Mouse (Mus musculus) midbrain, embryonic 12.5 days (tissue): Measurements from ENCODE around the gene Rlbp1. TPM values are rescaled to one million over a fixed set of nuclear protein-coding genes. Genes with fewer than 3 reads are reported as not detected.

ENCODE experiments used
- ATAC-seq: fragments of 200-750 bp; cut with Nextera tagmentation; 2 replicates; pipeline ENCODE4 v1.8.0; 2017; ENCODE audit warnings: low read depth, moderate TSS enrichment, moderate library complexity; ENCODE audit not compliant: low FRiP score
- H3K27ac ChIP-seq: fragments of 300-500 bp; sonication (generic); replicated peaks from 2 replicates; pipeline ENCODE4 v1.5.1; 2016; ENCODE audit warnings: mild to moderate bottlenecking
- H3K27me3 ChIP-seq: fragments of 300-500 bp; sonication (generic); 2 replicates; pipeline ENCODE4 v1.6.1; 2016; ENCODE audit warnings: mild to moderate bottlenecking
- H3K36me3 ChIP-seq: fragments of 300-500 bp; sonication (generic); 2 replicates; pipeline ENCODE4 v1.6.1; 2016
- H3K4me1 ChIP-seq: fragments of 300-500 bp; sonication (generic); 2 replicates; pipeline ENCODE4 v1.6.1; 2016
- H3K4me2 ChIP-seq: fragments of 300-500 bp; sonication (generic); replicated peaks from 2 replicates; pipeline ENCODE4 v1.6.1; 2016; ENCODE audit warnings: mild to moderate bottlenecking, moderate library complexity
- H3K4me3 ChIP-seq: fragments of 300-500 bp; sonication (generic); 2 replicates; pipeline ENCODE4 v1.5.1; 2016; ENCODE audit warnings: mild to moderate bottlenecking
- H3K9ac ChIP-seq: fragments of 300-500 bp; sonication (generic); replicated peaks from 2 replicates; pipeline ENCODE4 v1.6.1; 2016; ENCODE audit warnings: mild to moderate bottlenecking, moderate library complexity
- H3K9me3 ChIP-seq: fragments of 300-500 bp; sonication (generic); 2 replicates; pipeline ENCODE4 v1.6.1; 2016; ENCODE audit warnings: mild to moderate bottlenecking
- WGBS: fragments of 180-500 bp; shearing (Covaris S2); methylation state at CpG from one replicate; pipeline ENCODE4 v1.1.7; 2016; 5-methylcytosine and 5-hydroxymethylcytosine counted together
- polyA plus RNA-seq: library from polyadenylated mRNA; unstranded; fragments of >200 nt; fragmentation: Nextera tagmentation; extraction: Ambion mirVana; gene quantifications from 2 replicates; pipeline ENCODE4 v1.2.1, GENCODE M21; 2016

Rlbp1 gene
- polyA plus RNA-seq, 1 experiment from 2014 or later: 0.98 TPM

DNA sequence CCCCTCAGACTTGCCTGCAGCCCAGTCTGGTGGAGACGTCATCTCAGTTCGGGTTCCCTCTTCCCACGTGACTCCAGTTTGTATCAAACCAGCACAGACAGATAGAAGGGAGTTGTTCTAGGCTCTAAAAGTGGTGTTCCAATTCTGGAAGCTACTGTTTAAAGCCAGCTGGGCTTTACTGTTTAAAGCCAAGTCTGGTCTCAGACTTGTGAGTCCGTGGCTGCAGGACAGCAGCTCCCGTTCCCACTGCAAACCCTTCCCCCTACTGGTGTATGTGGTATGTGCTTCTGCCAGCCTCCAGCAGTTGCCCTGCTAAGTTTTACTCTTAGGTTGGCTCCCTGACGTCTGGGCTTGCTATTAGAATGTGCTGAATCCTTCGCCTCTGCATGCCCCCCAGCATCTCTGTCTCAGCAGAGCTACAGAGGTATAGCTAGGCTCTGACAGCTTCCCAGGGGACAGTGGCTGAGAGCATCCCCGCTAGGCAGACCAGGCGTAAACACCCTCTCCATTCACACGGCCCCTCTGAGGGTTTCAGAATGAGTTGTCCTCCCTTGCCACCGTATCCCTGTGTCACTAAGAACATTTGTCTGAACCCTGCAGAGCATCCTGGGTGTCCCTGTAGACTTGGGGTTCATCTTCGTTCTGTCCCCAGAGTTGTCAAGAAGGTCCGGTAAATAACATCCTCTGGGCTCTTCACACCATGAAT lies 39.6 kb downstream of the Rlbp1 start:
- 75% methylated on average over 13 of the region's 13 CpGs for WGBS
- Histone ChIP-seq H3K9ac (no peak overlapping the region), H3K27ac (no peak overlapping the region), H3K9me3 (no peaks in the 10 kb centered on the region), H3K36me3 (peaks cover 45% of the 10 kb centered on the region), H3K4me1 (no peaks in the 10 kb centered on the region), H3K4me3 (no peak overlapping the region), H3K4me2 (no peak overlapping the region), H3K27me3 (no peaks in the 10 kb centered on the region)
- no peak for ATAC-seq

DNA sequence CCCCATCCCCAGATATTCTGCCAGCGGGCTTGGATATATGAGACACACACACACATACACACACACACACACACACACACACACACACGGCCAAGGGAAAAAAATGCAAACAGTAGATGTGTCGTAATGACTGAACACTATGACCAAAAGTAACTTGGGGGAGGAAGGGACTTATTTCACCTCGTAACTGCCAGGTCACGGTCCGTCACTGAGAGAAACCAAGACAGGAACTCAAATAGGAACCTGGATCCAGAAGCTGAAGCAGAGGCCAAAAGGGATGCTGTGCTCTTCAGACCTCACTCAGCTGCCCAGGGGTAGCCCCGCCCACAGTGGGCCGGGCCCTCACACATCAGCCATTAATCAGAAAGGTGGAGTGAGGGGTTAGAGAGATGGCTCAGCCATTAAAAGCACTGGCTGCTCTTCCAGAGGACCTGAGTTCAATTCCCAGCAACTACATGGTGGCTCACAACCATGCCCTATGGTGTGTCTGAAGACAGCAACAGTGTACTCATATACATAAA lies 40.2 kb downstream of the Rlbp1 start:
- WGBS: 87% methylated on average over 8 of the region's 8 CpGs
- no peak for ATAC-seq
- Histone ChIP-seq H3K4me2 (no peak overlapping the region), H3K9ac (no peak overlapping the region), H3K4me1 (no peaks in the 10 kb centered on the region), H3K36me3 (peaks cover 40% of the 10 kb centered on the region), H3K27me3 (no peaks in the 10 kb centered on the region), H3K4me3 (no peak overlapping the region), H3K9me3 (no peaks in the 10 kb centered on the region), H3K27ac (no peak overlapping the region)

DNA sequence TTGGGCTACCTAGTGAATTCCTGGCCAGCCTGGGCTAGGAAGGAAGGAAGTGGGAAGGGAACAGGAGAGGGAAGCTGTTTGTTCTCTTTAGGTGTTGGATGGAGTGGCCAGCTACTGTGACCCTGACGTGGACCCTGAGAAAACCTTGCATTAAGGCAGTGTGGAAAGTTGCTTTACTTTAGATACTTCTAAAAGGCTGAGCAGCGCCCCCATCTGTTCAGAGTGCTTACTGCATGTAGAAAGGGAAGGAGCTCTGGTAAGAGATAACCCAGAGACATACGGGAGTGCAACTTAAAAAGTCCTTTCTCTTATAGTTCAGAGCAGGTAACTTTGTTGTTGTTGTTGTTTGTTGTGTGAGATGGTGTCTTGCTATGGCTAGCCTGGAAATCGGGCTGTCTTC lies 40.9 kb downstream of the Rlbp1 start:
- H3K4me1 ChIP-seq: no peaks in the 10 kb centered on the region
- no peak overlapping the region for H3K27ac ChIP-seq
- peaks cover 33% of the 10 kb centered on the region for H3K36me3 ChIP-seq
- no peak overlapping the region for H3K9ac ChIP-seq
- H3K4me2 ChIP-seq: no peak overlapping the region
- H3K4me3 ChIP-seq: no peak overlapping the region
- H3K27me3 ChIP-seq: no peaks in the 10 kb centered on the region
- no peaks in the 10 kb centered on the region for H3K9me3 ChIP-seq
- ATAC-seq: no peak
- 54% methylated on average over 4 of the region's 4 CpGs for WGBS

DNA sequence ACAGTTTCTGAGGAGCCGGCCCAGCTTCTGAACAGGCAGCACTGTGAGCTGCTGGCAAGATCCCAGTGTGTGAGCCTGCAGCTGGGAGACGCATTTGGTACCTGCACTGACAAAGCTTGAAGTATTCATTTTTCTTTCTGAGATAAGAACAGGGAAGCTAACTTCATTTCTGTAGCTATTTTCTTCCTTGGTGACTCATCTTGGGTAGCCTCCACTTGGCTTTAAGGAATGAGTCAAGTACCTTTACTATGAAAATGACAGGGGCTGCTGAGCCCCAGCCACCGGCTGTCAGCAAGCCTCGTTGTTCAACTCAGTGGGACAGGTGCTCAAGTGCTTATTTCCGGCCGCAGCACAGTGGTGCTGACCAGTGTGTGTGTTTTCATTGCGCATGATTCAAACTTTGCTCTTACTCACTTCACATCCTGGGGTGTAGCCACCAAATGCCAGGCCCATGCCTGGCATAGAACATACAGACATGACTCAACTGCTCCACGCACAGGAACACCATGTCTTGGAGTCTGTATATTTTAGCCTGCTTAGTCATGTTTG lies 50.4 kb downstream of the Rlbp1 start:
- no peak for ATAC-seq
- WGBS: 93% methylated on average over 8 of the region's 8 CpGs

DNA sequence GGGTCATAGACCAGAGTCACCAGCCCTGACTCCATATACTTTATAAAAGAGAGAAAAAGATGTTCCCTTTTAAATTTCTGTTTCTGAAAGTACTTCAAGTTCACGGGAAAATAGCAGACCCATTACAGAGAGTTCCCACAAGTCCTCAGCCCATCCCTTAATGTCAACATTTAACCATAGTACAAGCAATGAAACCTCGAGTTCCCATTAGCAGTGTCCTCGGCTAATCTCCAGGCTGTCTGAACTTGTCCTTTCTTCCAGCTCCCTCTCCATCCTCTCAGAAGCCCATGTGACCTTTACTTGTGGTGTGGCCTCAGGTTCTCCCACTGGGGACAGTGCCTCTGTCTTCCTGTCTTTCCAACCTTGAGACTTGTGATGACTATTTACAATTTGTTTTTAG lies 53.4 kb downstream of the Rlbp1 start:
- 77% methylated on average over 3 of the region's 3 CpGs for WGBS
- Histone ChIP-seq H3K4me1 (no peaks in the 10 kb centered on the region), H3K27ac (no peak overlapping the region), H3K4me3 (no peak overlapping the region), H3K36me3 (peaks cover 32% of the 10 kb centered on the region), H3K4me2 (no peak overlapping the region), H3K27me3 (no peaks in the 10 kb centered on the region), H3K9me3 (no peaks in the 10 kb centered on the region), H3K9ac (no peak overlapping the region)
- no peak for ATAC-seq

More for the DNA sequence above, 50.4 kb downstream of the Rlbp1 start:
- Histone ChIP-seq H3K4me2 (no peak overlapping the region), H3K4me1 (no peaks in the 10 kb centered on the region), H3K36me3 (peaks cover 17% of the 10 kb centered on the region), H3K27me3 (no peaks in the 10 kb centered on the region), H3K27ac (no peak overlapping the region), H3K4me3 (no peak overlapping the region), H3K9ac (no peak overlapping the region), H3K9me3 (no peaks in the 10 kb centered on the region)

DNA sequence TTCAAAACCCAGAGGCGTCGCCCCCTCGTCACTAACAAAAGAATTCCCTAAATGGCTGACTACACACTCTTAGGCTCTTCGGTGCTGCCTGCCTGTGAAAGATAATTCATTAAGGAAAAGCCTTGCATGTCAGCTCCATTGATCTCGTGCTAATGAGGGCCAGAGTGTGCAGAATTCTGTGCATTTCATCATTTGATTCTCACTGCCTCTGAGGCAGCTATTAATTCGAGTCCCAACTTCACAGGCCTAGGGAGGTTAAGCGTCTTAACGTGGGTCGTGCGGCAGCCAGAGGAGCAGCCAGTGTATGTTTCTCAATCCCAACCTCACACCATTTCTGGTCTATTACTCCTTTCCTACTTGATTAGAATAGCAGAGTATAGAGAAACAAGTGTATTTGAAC lies 55.7 kb downstream of the Rlbp1 start:
- Histone ChIP-seq H3K9ac (no peak overlapping the region), H3K27me3 (no peaks in the 10 kb centered on the region), H3K4me3 (no peak overlapping the region), H3K4me2 (no peak overlapping the region), H3K9me3 (no peaks in the 10 kb centered on the region), H3K27ac (0 out of 2 replicates have a peak overlapping the region, but pooled peaks have one; percentile 35), H3K36me3 (peaks cover 35% of the 10 kb centered on the region), H3K4me1 (no peaks in the 10 kb centered on the region)
- no peak for ATAC-seq
- 29% methylated on average over 10 of the region's 10 CpGs for WGBS

DNA sequence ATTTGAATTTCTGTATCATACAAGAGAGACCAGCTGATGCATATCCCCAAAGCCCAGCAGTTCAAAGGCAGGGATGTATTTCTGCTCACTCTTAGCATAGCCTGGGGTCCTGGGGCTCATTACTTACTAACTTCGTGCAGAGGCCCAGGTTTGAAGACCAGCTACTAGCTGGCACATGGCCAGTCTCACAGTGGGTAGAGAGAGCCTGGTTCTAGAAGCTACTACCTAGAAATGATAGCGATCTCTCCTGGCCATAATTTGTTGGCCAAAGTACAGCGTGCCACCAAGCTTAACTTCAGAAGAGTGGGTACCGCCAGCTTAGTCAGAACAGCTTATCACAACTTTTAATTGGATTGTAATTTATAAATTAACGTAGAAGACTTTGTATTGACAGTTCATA lies 58.1 kb downstream of the Rlbp1 start:
- no peak for ATAC-seq
- Histone ChIP-seq H3K4me2 (no peak overlapping the region), H3K4me3 (no peak overlapping the region), H3K4me1 (0 out of 2 replicates have a peak, but pooled peaks cover 2% of the 10 kb centered on the region), H3K27ac (no peak overlapping the region), H3K27me3 (no peaks in the 10 kb centered on the region), H3K9me3 (no peaks in the 10 kb centered on the region), H3K36me3 (peaks cover 47% of the 10 kb centered on the region), H3K9ac (no peak overlapping the region)
- WGBS: 95% methylated on average over 5 of the region's 5 CpGs

Other genes starting within 250 kb of the Rlbp1 start
- 57.6 and 68.1 TPM in 2 replicates for gene Mfge8, start 238.0 kb downstream of the Rlbp1 start, polyA plus RNA-seq
- gene Abhd2, start 113.8 kb downstream of the Rlbp1 start, polyA plus RNA-seq: 13.7 and 14.9 TPM in 2 replicates
- gene Fanci, start 4.9 kb upstream of the Rlbp1 start, polyA plus RNA-seq: 13.9 and 14.3 TPM in 2 replicates
- 41.2 and 44.5 TPM in 2 replicates for gene Polg, start 79.3 kb upstream of the Rlbp1 start, polyA plus RNA-seq
- gene Rhcg, start 230.6 kb upstream of the Rlbp1 start, polyA plus RNA-seq: 1.5 and 2.2 TPM in 2 replicates